Mouse (Mus musculus) splenic B cell, adult 2 months (primary cell): Measurements from ENCODE around the gene Tprn.

Experiments used
- DNase-seq: peaks from one replicate; pipeline ENCODE4 v3.0.0-alpha.2; 2011; ENCODE audit warnings: low read depth, low spot score
- H3K27me3 ChIP-seq: 2 replicates; pipeline ENCODE4 v1.6.1; 2012; ENCODE audit warnings: mild to moderate bottlenecking, low read length, moderate library complexity, mixed read lengths; ENCODE audit not compliant: control insufficient read depth, poor library complexity, insufficient read depth, severe bottlenecking
- H3K36me3 ChIP-seq: 2 replicates; pipeline ENCODE4 v1.6.1; 2012; ENCODE audit warnings: mild to moderate bottlenecking, low read length, moderate library complexity, mixed read lengths; ENCODE audit not compliant: control insufficient read depth, poor library complexity, insufficient read depth, severe bottlenecking

Gene Tprn

GRCm38 (mm10) chr2:25310180-25310579 is 47.8 kb downstream of the Tprn start:
- H3K36me3 ChIP-seq: no peaks in the 10 kb centered on the region
- DNase-seq: no peak
- H3K27me3 ChIP-seq: no peaks in the 10 kb centered on the region

GRCm38 (mm10) chr2:25310969-25311368 is 48.6 kb downstream of the Tprn start:
- H3K36me3 ChIP-seq: no peaks in the 10 kb centered on the region
- DNase-seq: no peak
- H3K27me3 ChIP-seq: no peaks in the 10 kb centered on the region

DNA sequence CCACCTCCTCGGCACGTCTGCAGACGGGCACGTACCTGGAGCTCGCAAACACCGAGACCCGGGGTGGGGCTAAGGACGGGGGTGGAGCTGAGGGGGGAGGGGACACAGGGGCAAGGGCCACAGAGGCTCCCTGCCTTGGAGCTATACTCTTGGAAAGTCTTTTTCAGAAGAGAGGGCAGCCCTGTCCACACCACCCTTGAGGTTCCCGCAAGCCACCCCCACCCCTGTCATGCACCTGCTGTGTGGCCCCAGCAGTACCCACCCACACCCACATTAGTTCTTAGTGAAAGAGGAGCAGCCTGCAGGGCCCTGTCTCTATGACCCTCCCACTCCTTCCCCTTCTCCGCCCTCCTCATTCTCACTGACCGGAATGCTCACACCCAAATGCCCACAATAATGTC is 49.1 kb downstream of the Tprn start:
- Histone ChIP-seq H3K36me3 (no peaks in the 10 kb centered on the region), H3K27me3 (no peaks in the 10 kb centered on the region)
- DNase-seq: no peak

GRCm38 (mm10) chr2:25318119-25318966 is 55.9 kb downstream of the Tprn start:
- Histone ChIP-seq H3K27me3 (no peaks in the 10 kb centered on the region), H3K36me3 (no peaks in the 10 kb centered on the region)
- DNase-seq: peak; percentile 17

- peak; percentile 69 for DNase-seq
- H3K36me3 ChIP-seq: no peaks in the 10 kb centered on the region
- no peaks in the 10 kb centered on the region for H3K27me3 ChIP-seq
Observed at GRCm38 (mm10) chr2:25318971-25319773, 56.8 kb downstream of the Tprn start, which contains the start of gene Grin1. TSS of gene Grin1 (minus strand) at chr2:25319187.
